Mouse (Mus musculus): ENCODE results near the gene Fxyd6. TPM values are rescaled to one million over a fixed set of nuclear protein-coding genes. Genes with fewer than 3 reads are reported as not detected.

The Fxyd6 gene
- polyA plus RNA-seq, 1 experiment, result 0.85 TPM

DNA sequence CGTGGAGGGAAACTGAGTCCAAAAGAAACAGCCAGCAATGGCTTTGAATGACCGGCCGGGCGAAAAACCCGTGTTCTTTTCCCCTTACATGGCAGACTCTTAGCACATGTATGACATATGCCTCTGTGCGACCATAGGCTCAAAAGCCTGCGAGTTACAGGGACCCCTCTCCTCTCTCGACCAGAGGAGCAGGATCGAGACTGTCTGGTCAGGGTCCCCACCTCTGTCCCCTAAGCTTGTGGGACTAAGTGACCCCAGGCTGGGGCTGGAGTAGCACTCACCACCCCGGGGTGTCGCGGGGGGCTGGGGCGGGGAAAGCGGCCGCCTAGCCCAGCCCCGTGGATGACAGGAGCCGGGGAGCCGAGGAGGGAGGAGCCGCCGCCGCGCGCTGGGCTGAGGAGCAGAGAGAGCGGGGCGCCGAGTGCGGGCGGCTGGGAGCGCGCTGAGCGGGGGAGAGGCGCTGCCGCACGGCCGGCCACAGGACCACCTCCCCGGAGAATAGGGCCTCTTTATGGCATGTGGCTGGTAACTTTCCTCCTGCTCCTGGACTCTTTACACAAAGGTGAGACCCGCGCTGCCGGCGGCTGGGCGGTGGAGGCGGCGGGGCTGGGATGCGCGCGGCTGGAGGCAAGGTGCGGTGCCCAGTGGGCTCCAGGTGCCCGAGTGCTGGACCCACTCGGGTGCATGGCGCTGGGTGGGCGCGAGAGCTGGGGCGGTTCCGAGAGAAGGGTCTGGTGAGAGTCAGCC is 60.1 kb downstream of the Fxyd6 start:
- TF ChIP-seq CTCF (IDR thresholded peaks at IDR 0.05; ENCODE audit: control insufficient read depth, insufficient read depth, low read length) (no peak), POLR2A (IDR thresholded peaks at IDR 0.05; ENCODE audit: borderline replicate concordance, control insufficient read depth, low read depth, low read length) (no peak)
- no peaks in the 10 kb centered on the region for H3K4me1 ChIP-seq (ENCODE audit: control insufficient read depth, insufficient read depth, low read length)
- 3% methylated on average over 54 of the region's 54 CpGs for WGBS

DNA sequence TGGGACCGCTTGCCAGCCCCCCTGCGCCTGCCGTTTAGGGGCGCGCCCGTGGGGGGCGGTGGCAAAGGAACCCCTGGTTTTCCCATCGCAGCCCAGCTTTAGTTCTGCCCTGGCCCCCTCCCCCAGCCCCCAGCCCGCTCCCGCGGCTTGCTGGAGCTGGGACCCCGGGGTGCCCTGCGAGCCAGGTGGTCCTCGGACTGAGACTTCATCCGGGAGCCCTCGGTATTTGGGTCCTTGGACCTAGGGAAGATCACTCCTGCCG is 60.6 kb downstream of the Fxyd6 start:
- Histone ChIP-seq H3K4me1 (ENCODE audit: control insufficient read depth, insufficient read depth, low read length) (no peaks in the 10 kb centered on the region), H3K4me3 (replicated peaks; ENCODE audit: control insufficient read depth, low read depth, low read length) (no peak overlapping the region), H3K27ac (ENCODE audit: control insufficient read depth, insufficient read depth, low read depth, low read length, poor library complexity) (no peak overlapping the region)
- TF ChIP-seq POLR2A (IDR thresholded peaks at IDR 0.05; ENCODE audit: borderline replicate concordance, control insufficient read depth, low read depth, low read length) (no peak), CTCF (IDR thresholded peaks at IDR 0.05; ENCODE audit: control insufficient read depth, insufficient read depth, low read length) (no peak)
- 6% methylated on average over 17 of the region's 17 CpGs for WGBS

More for the DNA sequence above, 60.1 kb downstream of the Fxyd6 start:
- Histone ChIP-seq H3K27ac (ENCODE audit: control insufficient read depth, insufficient read depth, low read depth, low read length, poor library complexity) (no peak overlapping the region), H3K4me3 (replicated peaks; ENCODE audit: control insufficient read depth, low read depth, low read length) (no peak overlapping the region)

DNA sequence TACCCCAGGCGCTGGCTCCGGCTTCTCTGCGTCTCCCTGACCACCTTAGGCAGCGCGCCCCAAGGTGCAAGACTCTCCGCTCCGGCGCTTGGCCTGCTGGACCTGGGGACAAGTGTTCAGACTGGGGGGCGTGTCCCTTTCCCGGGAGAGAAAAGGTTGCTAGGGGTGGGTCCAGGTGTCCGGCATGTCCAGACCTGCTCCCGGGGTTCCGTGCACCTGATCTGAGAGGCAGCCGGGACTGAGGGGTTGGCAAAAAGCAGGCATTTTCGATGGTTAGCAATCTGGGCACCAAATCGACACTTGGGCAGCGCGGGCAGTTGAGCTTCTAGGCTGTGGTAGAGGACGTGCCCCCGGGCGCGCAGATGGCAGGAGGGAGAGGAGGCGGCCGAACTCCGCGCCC is 61.2 kb downstream of the Fxyd6 start:
- no peak for TF ChIP-seq POLR2A (IDR thresholded peaks at IDR 0.05; ENCODE audit: borderline replicate concordance, control insufficient read depth, low read depth, low read length)
- no peak for TF ChIP-seq CTCF (IDR thresholded peaks at IDR 0.05; ENCODE audit: control insufficient read depth, insufficient read depth, low read length)
- Histone ChIP-seq H3K4me1 (ENCODE audit: control insufficient read depth, insufficient read depth, low read length) (no peaks in the 10 kb centered on the region), H3K27ac (ENCODE audit: control insufficient read depth, insufficient read depth, low read depth, low read length, poor library complexity) (no peak overlapping the region), H3K4me3 (replicated peaks; ENCODE audit: control insufficient read depth, low read depth, low read length) (no peak overlapping the region)
- WGBS, result 9% methylated on average over 26 of the region's 26 CpGs

DNA sequence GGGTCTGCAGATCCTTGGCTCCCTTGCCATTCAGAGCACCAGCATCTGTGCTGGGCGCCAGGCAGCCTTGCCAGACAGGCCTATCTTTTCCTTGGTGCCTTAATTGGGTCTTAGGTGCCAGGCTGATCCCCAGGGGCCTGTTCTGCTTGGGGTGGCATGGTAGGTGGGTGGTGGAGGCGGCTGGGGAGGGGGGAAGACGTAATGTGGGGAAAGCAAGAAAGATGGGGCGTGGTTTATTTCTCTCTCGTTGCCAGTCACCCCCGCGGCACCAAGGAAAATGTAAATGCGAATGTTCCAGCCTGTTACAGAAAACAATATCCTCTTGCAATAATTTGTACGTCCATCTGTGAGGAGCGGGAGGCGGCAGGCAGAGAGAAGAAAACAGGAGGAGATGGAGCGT is 62.7 kb downstream of the Fxyd6 start:
- no peak overlapping the region for H3K27ac ChIP-seq (ENCODE audit: control insufficient read depth, insufficient read depth, low read depth, low read length, poor library complexity)
- no peak overlapping the region for H3K4me3 ChIP-seq (replicated peaks; ENCODE audit: control insufficient read depth, low read depth, low read length)
- no peaks in the 10 kb centered on the region for H3K4me1 ChIP-seq (ENCODE audit: control insufficient read depth, insufficient read depth, low read length)
- no peak for TF ChIP-seq POLR2A (IDR thresholded peaks at IDR 0.05; ENCODE audit: borderline replicate concordance, control insufficient read depth, low read depth, low read length)
- no peak for TF ChIP-seq CTCF (IDR thresholded peaks at IDR 0.05; ENCODE audit: control insufficient read depth, insufficient read depth, low read length)
- WGBS, result 76% methylated on average over 12 of the region's 12 CpGs

DNA sequence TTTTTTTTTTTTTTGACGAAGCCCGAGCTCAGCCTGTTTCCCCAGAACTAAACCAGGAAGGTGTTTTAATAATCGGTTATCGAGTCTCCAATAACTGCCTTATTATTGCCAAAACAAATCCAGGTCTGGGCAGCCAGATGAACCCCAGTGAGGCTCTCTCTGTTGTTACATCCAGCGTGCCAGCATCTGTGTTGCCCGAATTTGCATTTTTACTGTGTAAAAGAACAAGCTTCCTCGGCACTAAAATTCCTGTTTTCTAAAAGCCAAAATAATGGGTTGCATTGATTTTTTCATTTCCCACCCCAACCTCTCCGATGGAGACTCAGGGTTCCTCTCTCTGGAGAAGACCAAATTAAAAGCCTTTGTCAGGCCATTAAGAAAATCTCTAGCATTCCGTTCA is 63.1 kb downstream of the Fxyd6 start:
- H3K4me3 ChIP-seq (replicated peaks; ENCODE audit: control insufficient read depth, low read depth, low read length), result no peak overlapping the region
- WGBS, result 80% methylated on average over 9 of the region's 9 CpGs
- no peak overlapping the region for H3K27ac ChIP-seq (ENCODE audit: control insufficient read depth, insufficient read depth, low read depth, low read length, poor library complexity)
- no peaks in the 10 kb centered on the region for H3K4me1 ChIP-seq (ENCODE audit: control insufficient read depth, insufficient read depth, low read length)
- TF ChIP-seq CTCF (IDR thresholded peaks at IDR 0.05; ENCODE audit: control insufficient read depth, insufficient read depth, low read length) (no peak), POLR2A (IDR thresholded peaks at IDR 0.05; ENCODE audit: borderline replicate concordance, control insufficient read depth, low read depth, low read length) (no peak)

DNA sequence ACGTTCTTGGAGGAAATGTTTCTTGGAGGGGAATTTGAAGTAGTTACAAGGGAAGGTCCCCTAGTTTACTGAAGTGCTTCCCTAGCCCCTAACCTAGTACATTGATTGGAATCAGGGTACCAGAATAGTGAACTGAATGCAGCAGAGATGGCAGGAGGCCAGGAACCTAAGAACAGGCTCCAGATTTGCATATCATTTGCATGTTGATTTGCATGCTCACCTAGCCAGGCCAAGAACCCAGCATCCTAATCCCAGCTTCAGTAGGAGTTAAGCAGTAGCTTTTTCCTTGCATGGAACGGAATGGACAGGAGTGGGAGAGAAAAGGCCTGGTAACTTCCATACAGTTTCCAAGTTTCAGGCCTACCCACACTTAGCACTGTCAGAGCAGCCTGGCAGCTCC is 64.2 kb downstream of the Fxyd6 start:
- no peaks in the 10 kb centered on the region; the same call in 1 of the 2 replicates for H3K4me1 ChIP-seq (ENCODE audit: control insufficient read depth, insufficient read depth, low read length)
- no peak for TF ChIP-seq POLR2A (IDR thresholded peaks at IDR 0.05; ENCODE audit: borderline replicate concordance, control insufficient read depth, low read depth, low read length)
- no peak for TF ChIP-seq CTCF (IDR thresholded peaks at IDR 0.05; ENCODE audit: control insufficient read depth, insufficient read depth, low read length)
- no peak overlapping the region for H3K27ac ChIP-seq (ENCODE audit: control insufficient read depth, insufficient read depth, low read depth, low read length, poor library complexity)
- 74% methylated on average over 2 of the region's 2 CpGs for WGBS
- no peak overlapping the region for H3K4me3 ChIP-seq (replicated peaks; ENCODE audit: control insufficient read depth, low read depth, low read length)

DNA sequence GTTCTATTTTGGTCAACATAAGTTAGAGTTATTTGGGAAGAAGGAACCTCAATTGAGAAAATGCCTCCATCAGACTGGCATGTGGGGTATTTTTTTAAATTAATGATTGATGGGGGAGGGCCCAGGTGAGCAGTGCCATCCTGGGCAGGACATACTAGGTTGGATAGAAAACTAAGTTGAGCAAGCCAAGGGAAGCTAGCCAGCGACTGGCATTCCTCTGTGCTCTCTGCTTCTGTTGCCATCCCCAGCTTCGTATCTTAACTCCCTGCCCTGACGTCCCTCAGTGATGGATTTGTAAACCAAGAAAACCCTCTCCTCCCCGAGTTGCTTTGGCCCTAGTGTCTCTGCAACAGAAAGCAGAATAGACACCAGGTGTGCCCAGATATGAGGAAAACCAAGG is 69.0 kb downstream of the Fxyd6 start:
- 71% methylated on average over 4 of the region's 4 CpGs for WGBS
- no peak overlapping the region for H3K4me3 ChIP-seq (replicated peaks; ENCODE audit: control insufficient read depth, low read depth, low read length)
- no peaks in the 10 kb centered on the region; the same call in 1 of the 2 replicates for H3K4me1 ChIP-seq (ENCODE audit: control insufficient read depth, insufficient read depth, low read length)
- H3K27ac ChIP-seq (ENCODE audit: control insufficient read depth, insufficient read depth, low read depth, low read length, poor library complexity), result no peak overlapping the region
- TF ChIP-seq POLR2A (IDR thresholded peaks at IDR 0.05; ENCODE audit: borderline replicate concordance, control insufficient read depth, low read depth, low read length) (no peak), CTCF (IDR thresholded peaks at IDR 0.05; ENCODE audit: control insufficient read depth, insufficient read depth, low read length) (no peak)

DNA sequence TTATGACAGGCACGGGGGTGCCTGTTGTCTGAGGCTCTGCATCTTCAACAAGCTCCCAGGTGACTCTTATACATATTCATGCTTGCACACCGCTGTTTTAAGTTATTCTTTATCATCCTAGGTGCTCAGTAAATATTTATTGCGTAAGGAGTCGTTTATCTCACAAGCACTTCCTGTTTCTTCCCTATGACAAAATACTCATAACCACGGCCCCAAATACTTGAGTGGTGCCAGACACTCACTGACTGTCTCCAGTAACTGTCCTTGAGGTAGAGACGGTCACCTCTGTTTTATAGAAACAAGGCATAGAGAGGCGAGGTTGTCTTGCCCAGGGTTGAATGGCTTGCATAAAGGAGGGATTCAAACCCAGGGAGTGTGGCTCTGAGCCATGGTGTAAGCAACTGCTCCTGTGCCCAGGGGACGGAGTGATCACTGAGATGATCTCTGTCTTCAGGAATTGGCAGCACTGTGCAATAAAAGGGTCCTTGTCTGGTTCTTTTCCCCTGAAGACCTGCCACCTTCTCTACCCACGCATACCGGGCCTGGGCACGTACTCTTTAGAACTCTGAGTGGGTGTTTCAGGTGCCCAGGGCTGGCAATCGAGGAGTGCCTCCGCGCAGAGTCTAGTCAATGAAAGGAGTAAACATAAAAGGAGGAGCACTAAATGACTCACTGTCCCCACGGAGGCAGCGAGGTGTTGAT is 70.2 kb downstream of the Fxyd6 start:
- TF ChIP-seq CTCF (IDR thresholded peaks at IDR 0.05; ENCODE audit: control insufficient read depth, insufficient read depth, low read length) (no peak), POLR2A (IDR thresholded peaks at IDR 0.05; ENCODE audit: borderline replicate concordance, control insufficient read depth, low read depth, low read length) (no peak)
- Histone ChIP-seq H3K4me3 (replicated peaks; ENCODE audit: control insufficient read depth, low read depth, low read length) (no peak overlapping the region), H3K27ac (ENCODE audit: control insufficient read depth, insufficient read depth, low read depth, low read length, poor library complexity) (no peak overlapping the region), H3K4me1 (ENCODE audit: control insufficient read depth, insufficient read depth, low read length) (no peaks in the 10 kb centered on the region; the same call in 1 of the 2 replicates)
- 53% methylated on average over 16 of the region's 16 CpGs for WGBS

Data from bone marrow, adult 2 months (tissue).